ENCODE assay signal across 21 mouse cellular contexts in genomic region chr19:6859971-6860370, GRCm38 (mm10). TPM values are rescaled to one million over a fixed set of nuclear protein-coding genes. Genes with fewer than 3 reads are reported as not detected.
A peak's percentile ranks its signal among the peaks of the same experiment; 100 is the strongest.
DNase-seq lines count a peak whose midpoint lies in the region; ATAC-seq and TF ChIP-seq lines count a peak whose summit lies in the region.
"Had no signal": no experiment of that assay in that cellular context is flagged by ENCODE, and none has a peak within 500 bp of the region (broad histone marks: within the 10 kb centered on the region; RNA-seq: fewer than 3 reads in every experiment).

No protein-coding gene starts in this region.

- H3K27me3 ChIP-seq in heart, adult 2 months (ENCODE audit: control insufficient read depth, insufficient read depth, low read length): no peaks in the 10 kb centered on the region
- H3K27me3 ChIP-seq in midbrain, embryonic 11.5 days (ENCODE audit: control insufficient read depth, insufficient read depth, low read length): 0 out of 2 replicates have a peak, but pooled peaks cover 2% of the 10 kb centered on the region
- H3K27me3 ChIP-seq in midbrain, embryonic 10.5 days (ENCODE audit: low read depth, poor library complexity, severe bottlenecking): peaks cover 28% of the 10 kb centered on the region
- no peaks in the 10 kb centered on the region for H3K27me3 ChIP-seq in CH12.LX (replicated peaks)
- H3K27me3 ChIP-seq: forebrain, embryonic 15.5 days had no signal

- in situ Hi-C loops in CH12.LX (cut with MboI; ENCODE audit: low pct_ligation_motif_present, low pct_unique_long_range_greater_than_20kb, low sequenced_read_pairs): no loop called here

- ATAC-seq in midbrain, embryonic 11.5 days (ENCODE audit: low FRiP score): no peak
- ATAC-seq: CD4-positive, CD25-positive, alpha-beta regulatory T cell, adult 4 months; forebrain, embryonic 15.5 days; forebrain, postnatal 0 days had no signal

- dilution Hi-C loops in CH12.LX (cut with MboI; ENCODE audit: extremely low pct_ligation_motif_present, extremely low pct_unique_long_range_greater_than_20kb, low sequenced_read_pairs): no loop called here

- H3K27ac ChIP-seq in heart, adult 2 months: no peak overlapping the region
- no peak overlapping the region for H3K27ac ChIP-seq in midbrain, embryonic 11.5 days (ENCODE audit: low read depth, low read length)
- no peak overlapping the region for H3K27ac ChIP-seq in midbrain, embryonic 10.5 days (replicated peaks)
- no peak overlapping the region for H3K27ac ChIP-seq in CH12.LX (ENCODE audit: insufficient read depth, low read depth)
- H3K27ac ChIP-seq: embryonic facial prominence, embryonic 10.5 days; embryonic facial prominence, embryonic 12.5 days; forebrain, embryonic 12.5 days; forebrain, embryonic 15.5 days had no signal

- peak; percentile 13 for DNase-seq in heart, adult 11 months
- no peak for DNase-seq in heart, adult 2 months
- peak; percentile 59 for DNase-seq in midbrain, embryonic 11.5 days (ENCODE audit: low spot score, missing footprints)
- DNase-seq in midbrain, embryonic 10.5 days (ENCODE audit: low spot score): no peak
- no peak for DNase-seq in CH12.LX (ENCODE audit: extremely low read depth)
- no peak for DNase-seq in left cerebral cortex, postnatal 14 days (ENCODE audit: low spot score in 2 of 2)
- DNase-seq in spleen, postnatal 36 days (ENCODE audit: low spot score in 2 of 2): no peak
- DNase-seq: adrenal gland, adult 2 months; adrenal gland, postnatal 10 days; adrenal gland, postnatal 25 days; cerebellum, adult 11-12 months; cerebellum, adult 2 months; cerebellum, adult 9-10 months; cerebellum, postnatal 10 days; cerebellum, postnatal 25 days; forebrain, postnatal 0 days had no signal

- no peak overlapping the region for H3K9ac ChIP-seq in heart, adult 2 months (ENCODE audit: low read depth, low read length)
- no peak overlapping the region for H3K9ac ChIP-seq in midbrain, embryonic 11.5 days (ENCODE audit: low read length)
- no peak overlapping the region for H3K9ac ChIP-seq in CH12.LX (ENCODE audit: insufficient read depth, low read depth)
- H3K9ac ChIP-seq: embryonic facial prominence, embryonic 12.5 days; forebrain, embryonic 12.5 days; forebrain, embryonic 15.5 days; forebrain, postnatal 0 days had no signal

- WGBS in heart, adult 2 months: 84% methylated on average over 3 of the region's 3 CpGs
- WGBS in midbrain, embryonic 11.5 days: 84% methylated on average over 3 of the region's 3 CpGs
- 89% methylated on average over 3 of the region's 3 CpGs for WGBS in midbrain, embryonic 10.5 days

- H3K4me2 ChIP-seq in midbrain, embryonic 11.5 days: no peak overlapping the region
- peak overlapping the region; percentile 86 for H3K4me2 ChIP-seq in CH12.LX (ENCODE audit: insufficient read depth, low read depth, poor library complexity, severe bottlenecking)
- H3K4me2 ChIP-seq: embryonic facial prominence, embryonic 12.5 days; forebrain, embryonic 12.5 days; forebrain, embryonic 15.5 days had no signal

- H3K36me3 ChIP-seq in heart, adult 2 months (ENCODE audit: control insufficient read depth, insufficient read depth, low read length): no peaks in the 10 kb centered on the region
- no peaks in the 10 kb centered on the region for H3K36me3 ChIP-seq in midbrain, embryonic 11.5 days (ENCODE audit: control insufficient read depth, insufficient read depth, low read length)
- H3K36me3 ChIP-seq in midbrain, embryonic 10.5 days: no peaks in the 10 kb centered on the region
- H3K36me3 ChIP-seq in CH12.LX (replicated peaks in 1 of 2; ENCODE audit: control insufficient read depth in 1 of 2, insufficient read depth in 1 of 2, low read length in 1 of 2): peaks cover 16 to 49% of the 10 kb centered on the region in 2 experiments
- H3K36me3 ChIP-seq: embryonic facial prominence, embryonic 10.5 days; embryonic facial prominence, embryonic 12.5 days; forebrain, embryonic 12.5 days; forebrain, embryonic 15.5 days had no signal

- intact Hi-C loops in heart, adult 2 months (cut with DNase I): no loop called here
- intact Hi-C loops in left cerebral cortex, postnatal 14 days (cut with DNase I): loop anchor here (5.0 kb wide), 2 partner anchors 47 to 368 kb away; partner anchors contain the start of gene Trmt112

- TF ChIP-seq POLR2A in heart, adult 2 months (IDR thresholded peaks at IDR 0.05; ENCODE audit: insufficient read depth, low read depth, low read length): no peak
- TF ChIP-seq POLR2A in CH12.LX (IDR thresholded peaks at IDR 0.05; ENCODE audit: low read depth, low read length): no peak

- TF ChIP-seq CTCF in heart, adult 2 months (IDR thresholded peaks at IDR 0.05): no peak
- no peak for TF ChIP-seq CTCF in CH12.LX (conservative IDR thresholded peaks at IDR 0.05 in 1 of 2, IDR thresholded peaks at IDR 0.05 in 1 of 2; ENCODE audit: low read depth in 2 of 2, low read length in 2 of 2)

- no peaks in the 10 kb centered on the region for H3K9me3 ChIP-seq in midbrain, embryonic 11.5 days (ENCODE audit: control insufficient read depth, low read length)
- H3K9me3 ChIP-seq in midbrain, embryonic 10.5 days (replicated peaks): no peaks in the 10 kb centered on the region
- H3K9me3 ChIP-seq in CH12.LX (replicated peaks; ENCODE audit: low read length): peaks cover 5% of the 10 kb centered on the region
- H3K9me3 ChIP-seq: embryonic facial prominence, embryonic 10.5 days; embryonic facial prominence, embryonic 12.5 days; forebrain, embryonic 12.5 days; forebrain, embryonic 15.5 days had no signal

- H3K4me3 ChIP-seq in heart, adult 2 months: no peak overlapping the region
- H3K4me3 ChIP-seq in midbrain, embryonic 11.5 days (ENCODE audit: low read depth, low read length): no peak overlapping the region
- H3K4me3 ChIP-seq in midbrain, embryonic 10.5 days: no peak overlapping the region
- peak overlapping the region in 2 of 3 experiments; percentile 65 to 97 for H3K4me3 ChIP-seq in CH12.LX (replicated peaks in 1 of 3; ENCODE audit: low read depth in 2 of 3, low read length in 2 of 3, poor library complexity in 1 of 3)
- H3K4me3 ChIP-seq: embryonic facial prominence, embryonic 10.5 days; embryonic facial prominence, embryonic 12.5 days; forebrain, embryonic 12.5 days; forebrain, embryonic 15.5 days had no signal

- H3K79me2 ChIP-seq in heart, adult 2 months (replicated peaks; ENCODE audit: control insufficient read depth, insufficient read depth, low read length): no peaks in the 10 kb centered on the region
- H3K79me2 ChIP-seq in CH12.LX (replicated peaks; ENCODE audit: control insufficient read depth, extremely low read depth, insufficient read depth, poor library complexity, severe bottlenecking): peaks cover 23% of the 10 kb centered on the region

- no peak for TF ChIP-seq RAD21 in CH12.LX (IDR thresholded peaks at IDR 0.05; ENCODE audit: low read depth, low read length)

- no peak for TF ChIP-seq EP300 in heart, adult 2 months (IDR thresholded peaks at IDR 0.05; ENCODE audit: insufficient read depth, low read depth, low read length)
- TF ChIP-seq EP300 in CH12.LX (IDR thresholded peaks at IDR 0.05; ENCODE audit: low read length): no peak

- H3K4me1 ChIP-seq in heart, adult 2 months (ENCODE audit: control insufficient read depth, insufficient read depth, low read length): 0 out of 2 replicates have a peak, but pooled peaks cover 2% of the 10 kb centered on the region
- peaks cover 9% of the 10 kb centered on the region; the same call in 1 of the 2 replicates for H3K4me1 ChIP-seq in midbrain, embryonic 11.5 days (ENCODE audit: control insufficient read depth, insufficient read depth, low read length)
- H3K4me1 ChIP-seq in midbrain, embryonic 10.5 days: peaks cover 30% of the 10 kb centered on the region
- H3K4me1 ChIP-seq in CH12.LX (ENCODE audit: control insufficient read depth in 1 of 2, insufficient read depth in 2 of 2): peaks cover 20 to 24% of the 10 kb centered on the region in 2 experiments

TF ChIP-seq in CH12.LX, 34 proteins besides CTCF, POLR2A, EP300 and RAD21 (continues in another document):
- TF ChIP-seq TCF12 (IDR thresholded peaks at IDR 0.05; ENCODE audit: low read depth, low read length) (no peak), MEF2A (IDR thresholded peaks at IDR 0.05; ENCODE audit: borderline replicate concordance, low read depth, low read length) (no peak)

RNA-seq across cellular contexts. Expression of gene Ccdc88b, which starts 2.0 kb away (rescaled TPM):
- total RNA-seq in heart, adult 2 months (2021): 1 to 10 TPM in 1 of 2 experiments, under 1 TPM in 1; 0.86 to 1.0 TPM
- polyA plus RNA-seq in heart, adult 2 months (2012; rRNA removed): 0.94 and 1.8 TPM in 2 replicates
- 0.26 and 0.58 TPM in 2 replicates for polyA plus RNA-seq in midbrain, embryonic 11.5 days (2014; fragmentation: Nextera tagmentation; extraction: Ambion mirVana)
- polyA plus RNA-seq in midbrain, embryonic 10.5 days (2016; fragmentation: Nextera tagmentation; extraction: Ambion mirVana): 0.33 and 0.57 TPM in 2 replicates
- total RNA-seq in CH12.LX (2012; rRNA removed) (57.0 and 76.4 TPM in 2 replicates), CH12.LX (2014; rRNA removed) (19.3 and 20.5 TPM in 2 replicates)
- 53.0 and 56.4 TPM in 2 replicates for polyA plus RNA-seq in CH12.LX (2012; ENCODE audit: insufficient read length, low read depth)
- total RNA-seq in left cerebral cortex, postnatal 14 days (2021): 1 to 10 TPM; 2.6 to 3.4 TPM

RNA-seq across cellular contexts. Expression of gene Rps6ka4, which starts 19.5 kb away (rescaled TPM):
- total RNA-seq in heart, adult 2 months (2021): 10 to 100 TPM; 15.9 to 17.9 TPM
- polyA plus RNA-seq in heart, adult 2 months (2012; rRNA removed): 11.8 and 12.9 TPM in 2 replicates
- polyA plus RNA-seq in midbrain, embryonic 11.5 days (2014; fragmentation: Nextera tagmentation; extraction: Ambion mirVana): 4.8 and 5.1 TPM in 2 replicates
- 5.0 and 7.9 TPM in 2 replicates for polyA plus RNA-seq in midbrain, embryonic 10.5 days (2016; fragmentation: Nextera tagmentation; extraction: Ambion mirVana)
- total RNA-seq in CH12.LX (2012; rRNA removed) (7.8 and 9.8 TPM in 2 replicates), CH12.LX (2014; rRNA removed) (6.5 and 6.6 TPM in 2 replicates)
- polyA plus RNA-seq in CH12.LX (2012; ENCODE audit: insufficient read length, low read depth): 14.0 and 18.3 TPM in 2 replicates
- 10 to 100 TPM; 30.4 to 32.8 TPM for total RNA-seq in left cerebral cortex, postnatal 14 days (2021)

RNA-seq across cellular contexts. Expression of gene Trmt112, which starts 49.5 kb away (rescaled TPM):
- 10 to 100 TPM; 32.0 to 38.5 TPM for total RNA-seq in heart, adult 2 months (2021)
- 67.9 and 71.5 TPM in 2 replicates for polyA plus RNA-seq in heart, adult 2 months (2012; rRNA removed)
- polyA plus RNA-seq in midbrain, embryonic 11.5 days (2014; fragmentation: Nextera tagmentation; extraction: Ambion mirVana): 147 and 151 TPM in 2 replicates
- polyA plus RNA-seq in midbrain, embryonic 10.5 days (2016; fragmentation: Nextera tagmentation; extraction: Ambion mirVana): 150 and 156 TPM in 2 replicates
- total RNA-seq in CH12.LX (2012; rRNA removed) (191 and 198 TPM in 2 replicates), CH12.LX (2014; rRNA removed) (89.5 and 97.9 TPM in 2 replicates)
- polyA plus RNA-seq in CH12.LX (2012; ENCODE audit: insufficient read length, low read depth): 158 and 212 TPM in 2 replicates
- 10 to 100 TPM; 34.4 to 36.5 TPM for total RNA-seq in left cerebral cortex, postnatal 14 days (2021)

RNA-seq across cellular contexts. Expression of gene Prdx5, which starts 49.9 kb away (rescaled TPM):
- 100 to 1,000 TPM; 651 to 766 TPM for total RNA-seq in heart, adult 2 months (2021)
- polyA plus RNA-seq in heart, adult 2 months (2012; rRNA removed): 411 and 490 TPM in 2 replicates
- 123 and 127 TPM in 2 replicates for polyA plus RNA-seq in midbrain, embryonic 11.5 days (2014; fragmentation: Nextera tagmentation; extraction: Ambion mirVana)
- 169 and 180 TPM in 2 replicates for polyA plus RNA-seq in midbrain, embryonic 10.5 days (2016; fragmentation: Nextera tagmentation; extraction: Ambion mirVana)
- total RNA-seq in CH12.LX (2012; rRNA removed) (72.6 and 74.8 TPM in 2 replicates), CH12.LX (2014; rRNA removed) (77.2 and 83.5 TPM in 2 replicates)
- 137 TPM in 2 replicates for polyA plus RNA-seq in CH12.LX (2012; ENCODE audit: insufficient read length, low read depth)
- total RNA-seq in left cerebral cortex, postnatal 14 days (2021): 100 to 1,000 TPM; 354 to 355 TPM

Comparison
In these comparisons a context has a peak if more than half of its experiments do, and no peak if none do; other contexts are left out.
1. DNase-seq: peak in heart, adult 11 months (single experiment) and midbrain, embryonic 11.5 days (single experiment); none in heart, adult 2 months (0 of 2), midbrain, embryonic 10.5 days (single experiment), CH12.LX (single experiment), left cerebral cortex, postnatal 14 days (0 of 2) and spleen, postnatal 36 days (0 of 2).
2. H3K4me3 ChIP-seq: peak in CH12.LX (2 of 3); none in heart, adult 2 months (single experiment), midbrain, embryonic 11.5 days (single experiment) and midbrain, embryonic 10.5 days (single experiment).
3. RNA of gene Ccdc88b, which starts 2.0 kb away (polyA plus RNA-seq): 53.0 to 56.4 TPM in CH12.LX; 0.94 to 1.8 TPM in heart, adult 2 months, 0.33 to 0.57 TPM in midbrain, embryonic 10.5 days and 0.26 to 0.58 TPM in midbrain, embryonic 11.5 days; every median in the first group is over 10 times any median in the second.